Mouse (Mus musculus) kidney, postnatal 10 days (tissue): ENCODE results near the gene Scp2.
"Not testable (repeated sequence)": the region's sequence is repeated elsewhere in the genome, so short reads cannot be mapped to it uniquely, and the experiment has no call there.

ENCODE experiments used
- DNase-seq: peaks from one replicate; pipeline ENCODE4 v3.0.0; 2021; ENCODE audit warnings: mixed read lengths

The Scp2 gene

DNA sequence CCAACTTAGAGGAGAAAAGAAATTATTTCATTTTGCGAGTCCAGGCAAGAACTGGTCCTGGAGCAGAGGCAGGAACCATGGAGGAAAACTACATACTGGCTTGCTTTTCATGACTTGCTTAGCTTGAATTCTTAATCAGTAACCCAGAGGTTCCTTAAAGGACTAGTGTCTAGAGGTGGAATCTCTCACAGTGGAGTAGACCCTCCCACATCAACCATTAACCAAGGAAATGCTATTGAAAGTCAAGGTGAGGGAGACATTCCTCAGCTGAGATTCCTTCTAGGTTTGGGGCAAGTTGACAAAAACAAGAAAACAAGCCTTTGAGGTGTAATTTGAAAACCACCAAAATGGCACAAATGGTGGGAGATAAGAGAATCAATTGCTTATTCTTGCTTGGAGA is at the start of gene Scp2:
TSS of gene Scp2 (minus strand) at position 119 of the 400 bp plus-strand sequence.
- no peak for DNase-seq

- no peak for DNase-seq
Measured at GRCm38 (mm10) chr4:108192821-108193323, 48.1 kb upstream of the Scp2 start.

DNA sequence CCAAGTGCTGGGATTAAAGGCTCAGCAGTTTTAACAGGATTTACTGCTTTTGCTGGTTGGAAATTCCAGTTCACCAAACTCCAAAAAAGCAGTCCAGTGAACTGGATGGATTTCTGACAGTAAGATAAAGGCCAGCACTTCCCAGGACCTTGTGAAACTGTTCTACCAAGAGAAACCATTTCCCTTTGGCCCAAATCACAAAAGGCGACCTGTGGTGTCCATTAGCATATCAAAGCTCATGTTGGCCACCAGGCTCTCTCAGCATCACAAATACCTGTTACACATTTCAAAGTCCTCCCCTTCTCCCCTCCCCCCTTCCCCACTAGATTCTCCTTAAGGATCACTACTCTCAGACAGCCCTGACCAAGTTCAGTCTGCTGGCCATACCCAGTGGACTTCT is 37.5 kb upstream of the Scp2 start:
- no peak for DNase-seq

GRCm38 (mm10) chr4:108168056-108168455 is 23.3 kb upstream of the Scp2 start:
- DNase-seq: no peak

DNA sequence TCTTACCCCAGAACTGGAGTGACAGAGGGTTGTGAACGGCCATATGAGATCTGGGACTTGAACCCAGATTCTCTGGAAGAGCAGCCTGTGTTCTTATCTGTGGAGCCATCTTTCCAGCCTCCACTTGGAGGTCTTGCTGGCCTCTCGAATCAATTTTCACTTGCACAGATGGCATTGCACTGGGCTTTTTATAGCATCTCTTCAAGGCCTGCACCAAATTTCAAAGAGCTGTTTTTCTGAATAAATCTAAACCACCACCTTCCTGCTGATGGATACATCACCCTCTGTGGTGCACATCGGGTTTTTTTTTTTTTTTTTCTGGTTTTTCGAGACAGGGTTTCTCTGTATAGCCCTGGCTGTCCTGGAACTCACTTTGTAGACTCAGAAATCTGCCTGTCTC is 22.1 kb upstream of the Scp2 start:
- no peak for DNase-seq

DNA sequence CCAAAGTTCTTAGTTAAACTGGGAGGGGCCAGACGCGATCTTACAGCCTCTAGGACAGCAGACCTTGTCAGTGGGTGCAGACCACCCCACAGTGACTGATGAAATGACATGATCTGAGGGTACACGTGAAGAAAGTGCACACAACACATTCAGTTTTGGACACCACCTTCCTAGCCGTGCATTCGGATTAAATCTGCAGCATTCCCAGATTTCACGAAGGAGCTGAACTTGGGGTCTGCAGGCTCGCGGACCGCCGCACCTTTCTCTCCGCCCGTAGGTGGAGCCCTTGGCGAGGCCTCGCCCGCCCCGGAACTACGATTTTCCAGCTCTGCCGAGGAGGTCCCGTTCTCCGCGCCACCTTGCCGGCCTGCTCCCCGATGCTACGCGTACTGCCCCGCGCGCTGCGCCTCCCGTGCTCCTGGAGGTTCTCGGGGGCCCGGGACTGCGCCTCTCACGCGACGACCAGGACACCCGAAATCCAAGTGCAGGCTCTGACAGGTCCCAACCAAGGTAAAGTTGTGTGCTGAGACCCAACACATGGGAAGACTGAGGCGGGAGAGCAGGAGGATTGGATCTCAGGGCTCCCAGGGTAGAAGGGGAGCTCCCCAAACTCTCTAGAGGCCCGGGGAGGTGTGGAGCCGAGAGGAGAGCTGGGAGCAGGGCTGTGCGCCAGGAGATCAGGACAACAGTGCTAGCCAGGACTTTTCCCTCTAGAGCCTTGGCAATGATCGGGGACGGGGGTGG is 20.5 kb upstream of the Scp2 start, which contains the start of gene Echdc2:
TSS of gene Echdc2 (plus strand) at position 286 of the 744 bp plus-strand sequence.
- peak; percentile 68 for DNase-seq

- DNase-seq: no peak
Measured at GRCm38 (mm10) chr4:108163291-108163690, 18.5 kb upstream of the Scp2 start.

DNA sequence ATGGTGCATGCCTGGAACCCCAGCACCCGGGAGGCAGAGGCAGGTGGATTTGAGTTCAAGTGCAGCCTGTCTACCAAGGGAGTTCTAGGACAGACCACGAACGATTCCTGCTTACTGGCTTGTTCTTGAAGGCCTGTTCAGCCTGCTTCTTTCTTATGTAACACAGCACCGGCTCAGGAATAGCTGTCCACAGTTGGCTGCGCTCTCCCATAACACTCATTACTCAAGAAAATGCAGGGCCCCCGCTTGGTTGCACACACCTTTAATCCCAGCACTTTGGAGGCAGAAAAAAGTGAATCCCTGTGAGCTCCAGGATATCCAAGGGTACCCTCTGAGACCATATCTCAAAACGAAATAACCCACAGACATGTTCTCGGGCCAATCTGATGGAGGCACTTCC is 17.1 kb upstream of the Scp2 start:
- no peak for DNase-seq

DNA sequence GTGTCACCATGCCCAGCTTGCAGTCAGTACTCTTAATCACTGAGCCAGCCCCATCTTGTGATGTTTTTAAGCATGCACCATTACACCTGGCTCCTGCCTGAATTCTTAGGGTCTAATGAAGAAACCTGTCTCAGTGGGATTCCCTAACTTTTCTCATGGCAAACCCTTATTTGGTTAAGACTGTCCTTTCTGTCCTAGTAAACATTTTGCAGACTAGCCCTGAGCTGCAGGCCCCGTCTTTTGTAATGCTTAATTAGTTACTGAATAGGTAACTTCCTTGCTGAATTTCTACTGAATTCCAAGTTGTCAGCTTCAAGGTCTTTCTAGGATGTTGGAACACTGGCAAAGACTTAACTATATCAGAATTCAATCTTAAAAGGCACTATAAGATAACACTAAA is 10.3 kb upstream of the Scp2 start:
- DNase-seq: not testable (repeated sequence)

- not testable (repeated sequence) for DNase-seq
Measured at GRCm38 (mm10) chr4:108145554-108145953, 756 bp upstream of the Scp2 start.

GRCm38 (mm10) chr4:108143778-108144177 is 1.0 kb downstream of the Scp2 start:
- DNase-seq: peak; percentile 59

DNA sequence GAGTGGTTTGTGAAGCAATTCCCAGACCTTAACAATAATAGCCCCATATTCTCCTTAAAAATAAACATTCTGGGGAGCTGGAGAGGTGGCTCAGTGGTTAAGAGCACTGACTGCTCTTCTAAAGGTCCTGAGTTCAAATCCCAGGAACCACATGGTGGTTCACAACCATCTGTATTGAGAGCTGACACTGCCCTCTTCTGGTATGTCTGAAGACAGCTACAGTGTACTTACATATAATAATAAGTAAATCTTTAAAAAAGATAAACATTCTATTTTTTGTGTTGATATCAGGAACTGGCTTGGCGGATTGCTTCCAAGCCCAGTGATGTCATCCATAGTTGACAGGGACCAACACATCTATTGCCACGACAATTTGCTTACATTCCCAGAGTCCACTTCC is 1.6 kb downstream of the Scp2 start:
- DNase-seq: not testable (repeated sequence)

DNA sequence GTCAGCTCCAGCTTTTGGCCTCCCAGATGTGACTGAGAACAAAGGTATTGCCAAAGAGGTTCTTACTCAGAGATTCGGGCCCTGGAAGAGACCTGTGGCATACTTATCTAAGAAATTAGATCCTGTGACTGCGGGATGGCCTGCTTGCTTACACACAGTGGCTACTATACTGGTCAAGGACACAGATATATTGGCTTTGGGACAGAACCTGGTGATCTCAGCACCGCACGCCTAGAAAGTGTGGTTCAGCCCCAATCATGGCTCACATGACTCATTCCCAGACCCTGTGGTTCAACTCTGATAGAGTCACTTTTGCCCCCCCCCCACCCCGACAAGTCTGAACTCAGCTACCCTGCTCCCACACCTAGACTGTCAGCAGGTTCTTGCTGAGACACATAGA is 7.9 kb downstream of the Scp2 start:
- no peak for DNase-seq

GRCm38 (mm10) chr4:108130452-108130851 is 14.3 kb downstream of the Scp2 start:
- no peak for DNase-seq

DNA sequence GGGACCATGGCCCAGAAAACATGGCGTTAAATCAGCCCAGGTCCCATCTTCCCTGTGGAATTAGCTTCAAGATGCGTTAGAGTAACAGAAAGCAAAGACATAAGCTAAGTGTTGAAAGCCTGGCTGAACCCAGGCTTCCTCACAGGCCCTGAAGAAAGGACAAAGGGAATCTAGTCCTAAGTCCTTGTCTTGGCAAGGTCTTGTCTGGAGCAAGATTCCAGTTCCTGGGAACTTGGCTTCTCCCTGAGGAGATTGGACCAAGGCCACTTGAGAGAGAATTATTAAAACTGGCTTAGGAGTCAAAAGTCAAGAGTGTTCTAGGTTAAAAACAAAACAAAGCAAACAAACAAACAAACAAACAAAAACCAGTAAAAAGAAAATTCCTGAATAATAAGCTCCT is 16.5 kb downstream of the Scp2 start:
- DNase-seq: no peak

GRCm38 (mm10) chr4:108127516-108127915 is 17.3 kb downstream of the Scp2 start:
- DNase-seq: no peak

GRCm38 (mm10) chr4:108126260-108126659 is 18.5 kb downstream of the Scp2 start:
- no peak for DNase-seq

GRCm38 (mm10) chr4:108124104-108124503 is 20.7 kb downstream of the Scp2 start:
- DNase-seq: no peak

DNA sequence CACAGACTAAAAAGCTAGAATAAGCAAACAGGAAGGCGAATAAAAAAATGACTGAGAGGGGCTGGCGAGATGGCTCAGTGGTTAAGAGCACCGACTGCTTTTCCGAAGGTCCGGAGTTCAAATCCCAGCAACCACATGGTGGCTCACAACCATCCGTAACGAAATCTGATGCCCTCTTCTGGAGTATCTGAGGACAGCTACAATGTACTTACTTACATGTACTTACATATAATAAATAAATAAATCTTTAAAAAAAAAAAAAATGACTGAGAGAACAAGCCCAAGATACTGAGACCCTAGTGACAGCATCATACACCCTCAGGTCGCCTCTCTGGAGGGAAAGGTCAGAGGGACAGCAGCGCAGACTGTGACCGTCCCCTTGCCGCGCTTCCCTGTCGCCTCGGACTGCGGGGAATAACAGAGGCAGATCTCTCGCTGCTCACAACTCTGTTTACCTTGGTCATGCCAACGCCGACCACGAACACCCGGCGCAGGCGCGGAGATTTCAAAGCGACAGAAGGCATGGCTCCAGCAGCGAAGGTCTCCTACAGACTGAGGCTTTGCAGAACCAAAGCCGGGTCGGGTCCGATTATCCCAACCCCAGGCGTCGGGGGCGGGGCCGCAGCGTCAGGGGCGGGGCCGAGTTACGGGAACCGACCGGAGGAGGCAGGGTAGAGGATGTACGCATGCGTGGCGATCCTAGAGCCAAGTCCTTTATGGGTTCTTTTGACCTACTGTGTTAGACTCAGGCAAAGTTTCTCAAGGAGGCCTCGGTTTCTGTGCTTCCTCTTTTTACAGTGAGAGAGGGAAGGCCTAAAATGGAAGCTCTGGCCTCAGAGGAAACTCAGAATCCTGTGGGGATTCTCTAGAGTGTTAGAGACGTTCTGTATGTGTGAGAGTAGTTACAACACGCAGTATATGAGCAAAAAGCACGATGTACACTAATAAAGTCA is 26.6 kb downstream of the Scp2 start:
- peak; percentile 96 for DNase-seq

DNA sequence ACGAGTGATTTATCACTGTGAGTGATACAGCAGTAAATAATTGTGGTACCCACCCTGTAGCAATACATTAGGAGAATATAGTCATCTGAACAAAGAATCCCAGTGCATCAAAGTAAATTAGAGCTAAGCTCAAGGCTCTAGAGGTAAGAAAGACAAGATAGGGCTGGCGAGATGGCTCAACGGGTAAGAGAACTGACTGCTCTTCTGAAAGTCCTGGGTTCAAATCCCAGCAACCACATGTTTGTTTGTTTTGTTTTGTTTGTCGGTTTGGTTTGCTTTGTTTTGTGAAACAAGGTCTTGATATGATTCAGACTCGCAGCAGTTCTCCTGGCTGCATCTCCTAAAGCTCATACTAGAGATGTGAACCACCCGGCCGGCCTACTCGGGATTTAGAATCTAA is 27.3 kb downstream of the Scp2 start:
- DNase-seq: peak; percentile 18

- no peak for DNase-seq
Measured at GRCm38 (mm10) chr4:108116466-108116865, 28.3 kb downstream of the Scp2 start.

DNA sequence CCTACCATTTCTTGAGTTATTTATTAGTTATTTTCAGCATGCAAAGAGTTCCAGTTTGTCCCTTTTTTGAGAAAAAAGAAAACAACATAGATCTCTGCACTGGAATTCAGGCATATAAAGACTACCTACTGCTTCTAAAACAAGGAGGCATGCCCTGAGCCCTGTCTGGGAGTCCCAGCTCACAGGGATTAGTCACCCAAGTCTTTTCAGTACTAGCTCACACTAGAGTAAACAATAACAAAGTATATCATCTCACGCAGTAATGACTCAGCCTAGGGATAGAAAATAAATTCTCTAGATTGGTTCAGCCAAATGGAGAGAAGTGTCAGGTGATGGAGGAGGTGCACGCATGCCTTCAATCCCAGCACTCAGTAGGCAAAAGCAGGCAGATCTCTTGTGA is 34.1 kb downstream of the Scp2 start:
- DNase-seq: no peak

GRCm38 (mm10) chr4:108109728-108110127 is 35.1 kb downstream of the Scp2 start:
- DNase-seq: no peak

- DNase-seq: no peak
Measured at GRCm38 (mm10) chr4:108096345-108096744, 48.5 kb downstream of the Scp2 start, which contains the start of gene Podn. Gene Podn, minus strand, starts transcription at chr4:108096445.
